Mouse (Mus musculus): ENCODE measurements around the gene Dbh.

Dbh gene

GRCm38 (mm10) chr2:27226572-27226971 is 61.5 kb downstream of the Dbh start:
- DNase-seq, result no peak

GRCm38 (mm10) chr2:27228809-27229480 is 63.9 kb downstream of the Dbh start:
- DNase-seq, result no peak

- no peak for DNase-seq
These were observed 64.6 kb downstream of the Dbh start for GRCm38 (mm10) chr2:27229481-27230105.

- DNase-seq, result peak; percentile 37
These were observed 67.3 kb downstream of the Dbh start for GRCm38 (mm10) chr2:27232376-27232775.
